In the genomic region with DNA sequence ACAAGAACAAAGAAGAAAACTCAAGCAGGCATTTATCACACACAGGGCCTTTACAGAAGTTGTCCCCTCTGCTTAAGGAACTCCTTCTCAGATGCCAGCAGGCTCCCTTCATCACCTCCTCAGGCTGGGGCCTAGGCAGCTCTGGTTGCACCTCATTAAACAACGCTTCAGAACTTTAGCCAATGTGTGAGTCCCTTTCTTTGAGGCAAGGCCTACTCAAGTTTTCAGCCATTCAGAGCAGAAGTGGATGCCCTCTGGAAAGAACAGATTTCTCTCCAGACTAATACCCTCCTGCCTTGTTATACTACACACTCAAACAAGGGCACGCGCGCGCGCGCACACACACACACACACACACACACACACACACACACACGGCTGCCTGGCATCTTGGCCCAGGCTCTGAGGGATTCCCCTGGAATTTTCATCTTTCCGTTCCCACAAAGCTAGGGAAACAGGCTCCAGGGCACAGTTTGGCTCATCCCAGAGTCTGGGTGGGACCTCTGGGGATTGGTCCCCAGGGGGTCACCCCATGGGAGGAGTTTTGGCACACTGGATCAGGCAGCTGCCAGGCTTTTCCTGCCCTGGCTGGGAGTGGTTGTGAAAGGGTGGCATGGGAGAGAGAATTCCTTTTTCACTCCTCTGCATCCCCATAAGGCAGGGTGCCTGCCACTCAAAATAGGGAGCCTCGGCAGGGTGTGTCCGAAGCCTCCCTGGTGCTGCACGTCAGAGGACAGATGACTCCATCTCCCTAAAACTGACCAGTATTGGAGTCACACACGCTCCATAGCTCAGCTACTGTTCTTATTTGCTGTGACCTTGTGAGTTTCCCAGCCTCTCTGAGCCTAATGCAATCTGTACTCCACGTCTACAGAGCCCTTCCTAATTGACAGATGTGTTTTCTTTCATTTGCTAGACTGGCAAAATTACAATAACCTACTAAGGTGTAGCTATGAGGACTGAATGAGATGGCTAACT, we compare ENCODE assay signal across 8 mouse cellular contexts. TPM values are rescaled to one million over a fixed set of nuclear protein-coding genes. Genes with fewer than 3 reads are reported as not detected.
A peak's percentile ranks its signal among the peaks of the same experiment; 100 is the strongest.
DNase-seq lines count a peak whose midpoint lies in the region; ATAC-seq and TF ChIP-seq lines count a peak whose summit lies in the region.

No protein-coding gene starts in this region.

- no peak overlapping the region for H3K9ac ChIP-seq in forebrain, embryonic 12.5 days
- no peak overlapping the region for H3K9ac ChIP-seq in midbrain, postnatal 0 days (replicated peaks; ENCODE audit: low read length, poor library complexity, severe bottlenecking)

- H3K4me3 ChIP-seq in kidney, adult 2 months (ENCODE audit: insufficient read depth, low read depth, low read length) = no peak overlapping the region
- no peak overlapping the region for H3K4me3 ChIP-seq in forebrain, embryonic 12.5 days (replicated peaks)
- H3K4me3 ChIP-seq in midbrain, postnatal 0 days (ENCODE audit: low read depth, low read length) = no peak overlapping the region

- 68% methylated on average over 14 of the region's 14 CpGs for WGBS in kidney, adult 2 months
- WGBS in forebrain, embryonic 12.5 days = 69% methylated on average over 14 of the region's 14 CpGs
- 67% methylated on average over 14 of the region's 14 CpGs for WGBS in midbrain, postnatal 0 days

- no peaks in the 10 kb centered on the region for H3K9me3 ChIP-seq in forebrain, embryonic 12.5 days
- H3K9me3 ChIP-seq in midbrain, postnatal 0 days (ENCODE audit: low read length) = no peaks in the 10 kb centered on the region

- 0 out of 2 replicates have a peak, but pooled peaks have one; percentile 27 for ATAC-seq in forebrain, embryonic 12.5 days (ENCODE audit: low FRiP score)
- ATAC-seq in midbrain, postnatal 0 days (ENCODE audit: low FRiP score) = peak; percentile 76
- ATAC-seq in monocyte, adult 5-6 weeks (replicated peaks; ENCODE audit: insufficient number of reproducible peaks, low FRiP score, low TSS enrichment, poor library complexity, severe bottlenecking) = no peak

- no peak for TF ChIP-seq CTCF in kidney, adult 2 months (conservative IDR thresholded peaks at IDR 0.05; ENCODE audit: insufficient read depth, insufficient read length, low read depth, low read length)
- no peak for TF ChIP-seq CTCF in midbrain, postnatal 0 days (IDR thresholded peaks at IDR 0.05)

- no peak for TF ChIP-seq POLR2A in kidney, adult 2 months (IDR thresholded peaks at IDR 0.05; ENCODE audit: low read depth, low read length)

- H3K27me3 ChIP-seq in kidney, adult 2 months (replicated peaks; ENCODE audit: control insufficient read depth, insufficient read depth, low read length) = no peaks in the 10 kb centered on the region
- H3K27me3 ChIP-seq in forebrain, embryonic 12.5 days = no peaks in the 10 kb centered on the region
- H3K27me3 ChIP-seq in midbrain, postnatal 0 days (ENCODE audit: insufficient read depth, low read length) = no peaks in the 10 kb centered on the region

- H3K4me2 ChIP-seq in forebrain, embryonic 12.5 days = no peak overlapping the region
- H3K4me2 ChIP-seq in midbrain, postnatal 0 days (ENCODE audit: low read depth, low read length, poor library complexity, severe bottlenecking) = no peak overlapping the region

- H3K27ac ChIP-seq in kidney, adult 2 months (ENCODE audit: insufficient read depth, low read depth, low read length) = no peak overlapping the region
- H3K27ac ChIP-seq in forebrain, embryonic 12.5 days = peak overlapping the region; percentile 1; the same call in 1 of the 2 replicates
- H3K27ac ChIP-seq in midbrain, postnatal 0 days (ENCODE audit: low read depth, low read length) = 0 out of 2 replicates have a peak overlapping the region, but pooled peaks have one; percentile 32

- DNase-seq in kidney, postnatal 4 days = peak; percentile 62 to 76
- DNase-seq in kidney, adult 2 months = no peak
- peak; percentile 76 for DNase-seq in adrenal gland, postnatal 10 days
- DNase-seq in layer of hippocampus, postnatal 10 days (ENCODE audit: low spot score in 2 of 2) = peak; percentile 70 to 77
- DNase-seq in midbrain, postnatal 0 days (ENCODE audit: low spot score) = peak; percentile 73
- no peak for DNase-seq in thymus, postnatal 4 days

- no peaks in the 10 kb centered on the region for H3K4me1 ChIP-seq in kidney, adult 2 months (ENCODE audit: control insufficient read depth, insufficient read depth, low read length)
- H3K4me1 ChIP-seq in forebrain, embryonic 12.5 days = peaks cover 16% of the 10 kb centered on the region
- no peaks in the 10 kb centered on the region for H3K4me1 ChIP-seq in midbrain, postnatal 0 days (ENCODE audit: insufficient read depth, low read length)

- no peaks in the 10 kb centered on the region for H3K36me3 ChIP-seq in kidney, adult 2 months (ENCODE audit: control insufficient read depth, insufficient read depth, low read length)
- no peaks in the 10 kb centered on the region for H3K36me3 ChIP-seq in forebrain, embryonic 12.5 days (replicated peaks)
- no peaks in the 10 kb centered on the region for H3K36me3 ChIP-seq in midbrain, postnatal 0 days (ENCODE audit: insufficient read depth, low read length)

RNA-seq across cellular contexts. Expression of gene Tekt5, which starts 28.8 kb away (rescaled TPM):
- 0.64 and 0.77 TPM in 2 replicates for polyA plus RNA-seq in kidney, adult 2 months (2012; rRNA removed)
- under 1 TPM in 1 of 2 experiments, not detected in 1; 0.15 TPM for total RNA-seq in adrenal gland, postnatal 10 days (2021)
- polyA plus RNA-seq in forebrain, embryonic 12.5 days (2016; fragmentation: Nextera tagmentation; extraction: Ambion mirVana) = 0.14 and 0.18 TPM in 2 replicates
- total RNA-seq in layer of hippocampus, postnatal 10 days (2021) = 1 to 10 TPM; 6.2 to 8.4 TPM
- total RNA-seq in midbrain, postnatal 0 days (2014; rRNA removed) = 9.4 and 11.2 TPM in 2 replicates
- polyA plus RNA-seq in midbrain, postnatal 0 days (2015; fragmentation: Nextera tagmentation; extraction: Ambion mirVana) = 29.3 and 33.7 TPM in 2 replicates
- not detected in 3 replicates for total RNA-seq in monocyte, adult 5-6 weeks (2017)

RNA-seq across cellular contexts. Expression of gene Nubp1, which starts 45.2 kb away (rescaled TPM):
- polyA plus RNA-seq in kidney, adult 2 months (2012; rRNA removed) = 28.1 and 30.5 TPM in 2 replicates
- 10 to 100 TPM; 22.2 to 23.3 TPM for total RNA-seq in adrenal gland, postnatal 10 days (2021)
- 54.3 and 57.9 TPM in 2 replicates for polyA plus RNA-seq in forebrain, embryonic 12.5 days (2016; fragmentation: Nextera tagmentation; extraction: Ambion mirVana)
- 10 to 100 TPM; 12.5 to 15.6 TPM for total RNA-seq in layer of hippocampus, postnatal 10 days (2021)
- 33.0 and 37.8 TPM in 2 replicates for total RNA-seq in midbrain, postnatal 0 days (2014; rRNA removed)
- 36.1 and 40.3 TPM in 2 replicates for polyA plus RNA-seq in midbrain, postnatal 0 days (2015; fragmentation: Nextera tagmentation; extraction: Ambion mirVana)
- 49.0 to 60.7 TPM (median 51.0 TPM) in 3 replicates for total RNA-seq in monocyte, adult 5-6 weeks (2017)

RNA-seq across cellular contexts. Expression of gene Emp2, which starts 52.8 kb away (rescaled TPM):
- polyA plus RNA-seq in kidney, adult 2 months (2012; rRNA removed) = 22.3 and 23.3 TPM in 2 replicates
- 10 to 100 TPM in 1 of 2 experiments, 1 to 10 TPM in 1; 9.8 to 11.6 TPM for total RNA-seq in adrenal gland, postnatal 10 days (2021)
- polyA plus RNA-seq in forebrain, embryonic 12.5 days (2016; fragmentation: Nextera tagmentation; extraction: Ambion mirVana) = 2.6 and 3.6 TPM in 2 replicates
- 10 to 100 TPM; 42.3 to 43.0 TPM for total RNA-seq in layer of hippocampus, postnatal 10 days (2021)
- total RNA-seq in midbrain, postnatal 0 days (2014; rRNA removed) = 18.0 and 18.9 TPM in 2 replicates
- 21.3 and 21.9 TPM in 2 replicates for polyA plus RNA-seq in midbrain, postnatal 0 days (2015; fragmentation: Nextera tagmentation; extraction: Ambion mirVana)
- not detected in 3 replicates for total RNA-seq in monocyte, adult 5-6 weeks (2017)

Comparison
In these comparisons a context has a peak if more than half of its experiments do, and no peak if none do; other contexts are left out.
1. DNase-seq: peak in kidney, postnatal 4 days (2 of 2), adrenal gland, postnatal 10 days (single experiment), layer of hippocampus, postnatal 10 days (2 of 2) and midbrain, postnatal 0 days (single experiment); none in kidney, adult 2 months (single experiment) and thymus, postnatal 4 days (single experiment).
2. RNA of gene Emp2, which starts 52.8 kb away (total RNA-seq): 42.3 to 43.0 TPM in layer of hippocampus, postnatal 10 days, 18.0 to 18.9 TPM in midbrain, postnatal 0 days and 9.8 to 11.6 TPM in adrenal gland, postnatal 10 days; not detected in monocyte, adult 5-6 weeks; every median in the first group is over 10 times any median in the second.